16 mouse cellular contexts compared by ENCODE assay signal in genomic region chr7:90175576-90175975, GRCm38 (mm10).
"Had no signal": no experiment of that assay in that cellular context is flagged by ENCODE, and none has a peak within 500 bp of the region (broad histone marks: within the 10 kb centered on the region; RNA-seq: fewer than 3 reads in every experiment).

No protein-coding gene starts in this region.

- H3K4me1 ChIP-seq: limb, embryonic 12.5 days; limb, embryonic 15.5 days; lung, embryonic 15.5 days; midbrain, embryonic 12.5 days; midbrain, embryonic 15.5 days had no signal

- H3K4me2 ChIP-seq: limb, embryonic 12.5 days; limb, embryonic 15.5 days; liver, embryonic 11.5 days; lung, embryonic 15.5 days; midbrain, embryonic 12.5 days; midbrain, embryonic 15.5 days had no signal

- H3K9me3 ChIP-seq: limb, embryonic 12.5 days; limb, embryonic 15.5 days; lung, embryonic 15.5 days; midbrain, embryonic 12.5 days; midbrain, embryonic 15.5 days had no signal

- H3K4me3 ChIP-seq: limb, embryonic 12.5 days; limb, embryonic 15.5 days; lung, embryonic 15.5 days; midbrain, embryonic 12.5 days; midbrain, embryonic 15.5 days; myocyte had no signal

- ATAC-seq: liver, postnatal 0 days; midbrain, embryonic 15.5 days had no signal

- H3K27me3 ChIP-seq: limb, embryonic 12.5 days; limb, embryonic 15.5 days; lung, embryonic 15.5 days; midbrain, embryonic 12.5 days; midbrain, embryonic 15.5 days had no signal

- DNase-seq: kidney, adult 2 months; kidney, postnatal 4 days; left cerebral cortex, postnatal 4 days; liver, postnatal 0 days; thymus, adult 18-20 months; thymus, postnatal 36 days had no signal

- H3K9ac ChIP-seq: limb, embryonic 12.5 days; limb, embryonic 15.5 days; liver, embryonic 14.5 days; liver, postnatal 0 days; lung, embryonic 15.5 days; midbrain, embryonic 12.5 days; midbrain, embryonic 15.5 days had no signal

- H3K27ac ChIP-seq: kidney, postnatal 0 days; limb, embryonic 12.5 days; limb, embryonic 15.5 days; liver, embryonic 14.5 days; lung, embryonic 15.5 days; macrophage; midbrain, embryonic 12.5 days; midbrain, embryonic 15.5 days had no signal
